Mouse (Mus musculus): ENCODE measurements around the gene Chmp4b.

The Chmp4b gene

DNA sequence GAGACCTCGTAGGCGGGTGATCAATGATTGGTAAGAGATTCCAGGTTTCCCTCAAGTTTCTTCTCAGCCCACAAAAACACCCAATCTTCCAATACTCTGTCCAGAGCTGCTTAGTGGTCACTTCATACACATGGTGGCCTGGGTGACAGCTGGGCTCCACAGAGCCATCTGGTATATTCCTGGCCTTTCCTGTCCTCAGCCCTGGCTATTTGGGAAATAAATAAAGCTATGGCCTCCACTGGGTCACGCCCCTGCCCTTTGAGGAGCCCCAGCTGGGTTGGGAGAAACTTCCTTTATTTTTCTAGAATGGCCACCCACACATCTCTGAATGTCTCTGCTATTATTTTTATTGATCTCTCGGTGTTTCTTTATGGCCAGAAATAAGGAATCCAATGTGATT is 72.0 kb downstream of the Chmp4b start:
- DNase-seq, result no peak

- no peak for DNase-seq
These were observed 78.2 kb downstream of the Chmp4b start for GRCm38 (mm10) chr2:154729737-154730136.

DNA sequence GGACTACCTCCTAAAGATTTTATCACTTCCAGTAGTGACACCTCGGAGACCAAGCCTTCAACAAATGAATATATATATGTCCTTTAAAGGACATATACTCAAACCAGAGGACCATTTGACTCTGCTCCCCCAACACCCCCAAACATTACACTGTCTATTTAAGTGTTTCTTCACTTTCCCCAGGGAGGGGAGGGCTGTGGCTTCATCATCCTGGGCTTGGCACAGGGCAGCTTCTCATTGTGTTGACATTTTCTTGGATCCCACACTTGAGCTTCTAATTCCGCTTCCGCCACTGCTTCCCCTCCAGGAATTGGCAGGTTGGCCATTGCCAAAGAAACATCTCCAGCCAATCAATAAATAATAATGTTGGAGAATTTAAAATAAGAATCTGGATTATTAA is 79.3 kb downstream of the Chmp4b start:
- DNase-seq, result no peak

- DNase-seq, result no peak
These were observed 80.4 kb downstream of the Chmp4b start for GRCm38 (mm10) chr2:154731916-154732315.

DNA sequence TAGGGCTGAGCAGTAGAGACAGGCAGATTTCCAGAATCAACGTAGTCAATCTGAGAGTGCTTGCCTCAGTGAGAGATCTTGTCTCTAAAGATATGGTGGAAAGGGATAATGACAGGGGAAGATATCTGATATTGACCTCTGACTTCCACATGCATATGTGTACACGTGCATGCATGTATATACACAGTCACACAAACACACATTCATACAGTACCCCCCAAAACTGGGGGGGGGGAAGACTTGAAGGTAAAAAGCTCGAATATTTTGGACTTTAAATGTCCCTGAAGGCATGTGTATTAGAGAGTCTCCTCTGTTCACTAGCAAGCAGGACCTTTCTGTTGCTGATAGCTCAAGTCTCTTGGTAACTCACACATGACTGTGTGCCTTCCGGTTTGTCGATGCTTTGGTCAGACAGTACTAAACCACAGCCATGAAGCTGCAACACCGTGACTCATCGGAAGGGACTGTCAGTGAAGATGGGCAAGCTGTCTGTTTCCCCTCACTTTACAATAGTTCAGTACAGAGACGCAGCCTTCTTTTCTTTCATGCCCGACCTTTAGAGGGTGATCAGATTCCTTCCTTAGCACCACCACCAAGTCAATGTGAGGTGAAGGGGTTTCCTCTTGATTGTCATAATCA is 81.1 kb downstream of the Chmp4b start:
- DNase-seq, result no peak

GRCm38 (mm10) chr2:154734977-154735376 is 83.5 kb downstream of the Chmp4b start:
- no peak for DNase-seq

GRCm38 (mm10) chr2:154735416-154735815 is 83.9 kb downstream of the Chmp4b start:
- DNase-seq, result no peak

GRCm38 (mm10) chr2:154735986-154736385 is 84.5 kb downstream of the Chmp4b start:
- DNase-seq, result no peak

- DNase-seq, result no peak
These were observed 87.1 kb downstream of the Chmp4b start for GRCm38 (mm10) chr2:154738621-154739020.

GRCm38 (mm10) chr2:154742911-154743819 is 91.7 kb downstream of the Chmp4b start:
- DNase-seq, result no peak

- no peak for DNase-seq
These were observed 92.4 kb downstream of the Chmp4b start for GRCm38 (mm10) chr2:154743915-154744314.

All from cerebellum, postnatal 36 days (tissue).